Mouse (Mus musculus) ZHBTc4 (cell line): ENCODE data around the gene Trhde.
A peak's percentile ranks its signal among the peaks of the same experiment; 100 is the strongest.

Experiments
- DNase-seq: peaks from one replicate; pipeline ENCODE4 v3.0.0-alpha.2; 2011; ENCODE audit warnings: low read depth, low spot score

The Trhde gene

DNA sequence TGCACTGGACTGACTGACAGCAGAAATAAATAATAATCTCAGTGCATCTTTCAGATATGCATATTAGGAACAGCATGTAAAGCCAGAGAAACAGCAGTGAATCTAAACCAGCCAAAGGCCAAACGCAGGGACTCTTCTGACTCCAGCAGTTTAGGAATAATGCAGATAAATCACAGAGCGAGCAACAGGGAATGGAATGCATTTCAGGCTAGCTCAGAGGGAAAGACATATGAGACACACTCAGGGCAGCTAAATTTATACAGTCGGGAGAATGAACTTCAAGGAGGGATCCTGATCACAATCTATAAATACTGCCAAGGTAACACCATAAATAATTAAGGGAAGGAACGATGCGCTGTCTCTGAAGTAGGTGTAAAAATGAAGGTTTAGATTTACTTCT, 66.4 kb downstream of the Trhde start:
- DNase-seq: no peak

DNA sequence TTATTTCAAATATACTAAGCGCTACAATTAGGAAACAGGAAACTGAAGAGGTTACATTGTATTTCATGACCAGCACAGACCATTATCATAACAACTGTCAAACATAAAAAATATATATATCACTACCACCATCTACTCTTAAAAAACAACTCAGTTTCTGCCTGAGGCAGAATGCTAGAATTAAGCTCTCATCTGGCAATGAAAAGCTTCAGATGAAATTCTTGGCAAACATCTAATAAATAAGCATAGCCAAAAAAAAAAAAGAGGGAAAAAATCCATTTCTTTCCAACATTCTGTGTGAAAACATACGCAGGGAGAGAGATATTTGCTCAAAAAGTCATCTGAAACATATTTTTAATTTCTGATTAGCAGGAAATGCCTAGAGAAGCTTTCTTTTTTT, 67.0 kb downstream of the Trhde start:
- DNase-seq: no peak

DNA sequence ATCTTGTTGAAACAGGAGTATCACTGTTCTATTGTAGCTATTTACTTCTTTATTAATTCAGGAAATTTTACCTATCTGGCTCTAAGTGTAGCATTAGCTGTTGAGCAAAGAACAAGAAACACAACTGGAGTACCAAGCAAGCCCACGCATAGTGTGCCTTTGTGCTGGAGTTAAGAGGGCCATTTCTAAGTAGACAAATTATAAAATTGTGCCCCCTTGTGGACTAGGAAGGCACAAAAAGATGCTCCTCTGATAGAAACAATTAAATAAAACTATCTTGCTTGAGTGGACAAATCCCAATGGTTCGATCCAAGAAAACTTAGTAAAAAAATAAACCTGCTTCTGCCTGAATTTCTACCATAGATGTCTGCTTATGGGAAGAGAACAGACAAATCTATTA, 76.5 kb downstream of the Trhde start:
- peak; percentile 38 for DNase-seq

DNA sequence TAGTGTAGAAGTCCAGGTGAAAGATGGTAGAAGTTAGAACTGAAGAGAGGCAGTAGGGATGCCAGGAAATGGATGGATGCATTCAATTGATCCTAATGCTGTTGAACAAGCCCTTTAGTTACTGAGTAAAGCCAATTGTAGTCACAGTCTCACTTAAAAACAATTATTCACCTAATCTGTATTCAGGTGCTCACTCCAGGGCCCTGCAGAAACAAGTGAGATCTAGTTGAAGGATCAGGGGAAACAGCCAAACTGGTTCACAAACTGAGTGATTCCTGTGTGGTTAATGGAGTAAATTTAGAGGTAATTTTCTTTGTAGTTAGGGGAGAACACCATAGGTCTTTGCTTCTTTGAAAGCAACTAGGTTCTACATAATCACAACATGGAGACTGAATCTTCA, 100.3 kb downstream of the Trhde start:
- DNase-seq: no peak

DNA sequence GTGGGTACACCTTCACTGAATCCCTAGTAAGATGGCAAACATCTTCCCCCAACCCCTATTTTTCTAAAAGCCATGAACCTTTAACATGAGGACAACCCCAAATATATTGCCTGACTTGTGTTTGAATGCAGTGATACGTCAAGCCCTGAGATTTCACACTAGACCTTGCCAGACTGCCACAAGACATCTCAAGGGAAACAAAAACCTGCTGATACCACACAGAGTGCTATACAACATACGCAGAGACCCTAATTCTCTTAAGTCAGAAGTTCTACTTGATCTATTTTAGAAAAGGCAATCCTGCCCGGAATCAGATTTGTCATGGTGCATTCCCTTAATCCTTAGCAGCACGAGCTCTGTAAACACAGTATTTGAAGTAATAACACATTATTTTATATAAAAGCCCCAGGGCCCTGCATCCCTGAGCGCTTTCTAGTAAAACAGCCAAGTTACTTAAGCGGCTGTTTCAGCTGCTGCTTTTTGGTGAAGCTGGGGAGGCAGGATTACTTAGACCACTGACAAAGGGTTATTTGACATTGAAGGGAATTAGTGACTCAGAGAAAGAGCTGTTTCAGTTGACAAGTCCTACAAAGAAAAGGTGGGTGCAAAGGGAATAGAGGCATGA, 130.2 kb downstream of the Trhde start:
- DNase-seq: no peak

DNA sequence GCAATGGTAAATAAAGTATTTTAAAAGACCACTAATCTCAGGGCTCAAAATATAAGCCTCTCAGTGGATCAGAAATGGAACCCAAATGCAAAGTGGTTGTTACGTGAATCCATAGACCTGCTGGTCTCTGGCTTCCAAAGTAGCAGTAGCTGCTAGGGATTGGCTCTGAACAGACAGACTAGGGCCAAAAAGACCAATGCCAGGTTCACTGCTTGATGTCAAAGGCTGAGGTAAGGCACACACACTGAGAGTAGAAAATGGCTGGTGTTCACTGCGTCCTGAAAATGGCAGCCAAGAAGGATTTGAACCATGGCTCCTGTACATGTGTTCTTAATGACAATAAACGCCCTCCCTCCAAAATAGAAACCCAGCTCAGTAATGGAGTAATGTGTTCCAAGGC, 209.1 kb downstream of the Trhde start:
- DNase-seq: no peak

DNA sequence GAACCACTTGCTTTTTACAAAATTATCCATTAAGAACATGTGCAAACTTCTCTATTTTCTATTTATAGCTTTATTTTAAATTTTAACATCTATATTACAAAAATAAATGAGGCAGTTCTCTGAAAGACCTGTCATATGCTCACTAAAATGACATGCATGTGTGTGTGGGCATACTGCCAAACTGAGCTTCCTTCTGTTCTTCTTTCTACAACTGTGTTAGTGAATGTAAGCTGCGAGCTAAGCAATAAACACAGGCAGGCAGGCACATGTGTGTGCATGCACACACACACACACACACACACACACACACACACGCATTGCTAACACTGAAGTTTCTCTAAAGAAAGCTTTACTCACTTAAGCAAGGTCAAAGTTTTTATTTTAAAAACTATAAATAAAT, 223.2 kb downstream of the Trhde start:
- DNase-seq: no peak

DNA sequence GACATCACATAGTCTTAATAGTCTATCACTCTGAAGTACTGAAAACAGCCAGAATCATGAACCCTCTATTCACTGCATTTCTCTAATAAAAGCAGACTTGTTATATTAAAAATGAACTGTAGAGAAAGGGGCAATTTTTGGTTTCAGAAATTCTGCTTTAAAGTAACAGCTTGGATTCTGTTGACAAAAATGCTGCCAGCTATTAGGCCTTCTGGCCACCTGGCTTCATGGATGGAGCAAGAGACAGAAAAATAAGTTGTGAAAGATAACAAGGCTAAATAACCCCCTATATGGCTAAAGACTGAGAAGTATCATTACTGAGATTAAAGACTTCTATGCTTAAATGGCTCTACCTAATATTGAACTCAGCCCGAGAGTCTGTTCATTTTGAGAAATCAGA, 234.2 kb downstream of the Trhde start:
- no peak for DNase-seq

DNA sequence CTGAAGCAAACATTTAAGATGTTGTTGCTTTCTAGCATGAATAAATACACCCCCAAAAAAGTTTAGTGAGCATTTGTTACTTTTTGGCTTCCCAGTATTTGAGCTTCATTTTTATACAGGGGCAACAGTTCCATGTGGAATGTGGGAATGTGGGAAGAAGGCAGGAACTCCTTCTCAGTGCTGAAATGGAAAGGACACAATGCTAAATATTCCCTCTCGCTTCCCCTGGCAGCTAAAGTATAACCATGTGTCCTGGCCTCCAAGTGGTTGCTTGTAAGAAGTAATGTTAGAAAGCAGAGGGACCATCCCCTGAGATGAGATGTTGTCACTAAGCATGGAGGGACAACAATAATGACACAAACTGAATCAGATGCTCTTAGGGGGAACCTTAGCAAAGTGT, 292.9 kb downstream of the Trhde start:
- no peak for DNase-seq

DNA sequence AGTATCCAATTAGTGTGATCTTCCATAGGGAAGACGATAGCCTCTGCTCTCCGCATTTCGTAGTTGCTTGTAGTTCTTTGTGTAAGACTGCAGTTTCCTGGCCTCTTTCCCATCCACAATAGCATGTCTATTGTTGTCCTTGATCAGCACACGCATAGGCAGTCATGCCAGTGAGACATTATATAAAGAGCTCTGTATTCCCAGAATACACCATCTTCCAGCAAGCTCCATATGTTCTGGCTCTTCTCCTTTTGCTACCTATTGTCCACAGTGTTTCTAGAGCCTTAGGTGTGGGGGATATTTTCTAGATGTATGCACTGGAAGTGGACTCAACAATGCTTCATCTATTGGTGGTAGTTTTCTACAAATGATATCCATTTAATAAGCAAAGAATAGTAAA, 313.3 kb downstream of the Trhde start:
- no peak for DNase-seq

DNA sequence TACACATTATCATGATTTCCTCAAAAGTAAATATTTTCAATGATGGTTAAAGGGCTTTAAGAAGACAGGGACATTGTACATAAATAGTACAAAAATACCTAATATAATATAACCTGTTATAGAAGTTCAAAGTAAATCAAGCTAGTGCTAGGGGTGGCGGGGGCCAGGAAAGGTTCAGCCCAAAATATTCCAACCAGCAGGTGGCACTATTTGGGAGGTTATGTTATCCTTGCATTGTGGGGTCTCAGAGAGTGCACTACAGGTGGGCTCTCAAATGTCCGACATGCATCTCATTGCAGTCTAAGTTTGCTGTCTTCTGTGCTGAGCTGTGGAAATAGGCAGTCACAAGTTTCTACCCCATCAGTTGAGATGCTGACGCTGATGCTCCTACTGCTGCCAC, 346.5 kb downstream of the Trhde start:
- no peak for DNase-seq

DNA sequence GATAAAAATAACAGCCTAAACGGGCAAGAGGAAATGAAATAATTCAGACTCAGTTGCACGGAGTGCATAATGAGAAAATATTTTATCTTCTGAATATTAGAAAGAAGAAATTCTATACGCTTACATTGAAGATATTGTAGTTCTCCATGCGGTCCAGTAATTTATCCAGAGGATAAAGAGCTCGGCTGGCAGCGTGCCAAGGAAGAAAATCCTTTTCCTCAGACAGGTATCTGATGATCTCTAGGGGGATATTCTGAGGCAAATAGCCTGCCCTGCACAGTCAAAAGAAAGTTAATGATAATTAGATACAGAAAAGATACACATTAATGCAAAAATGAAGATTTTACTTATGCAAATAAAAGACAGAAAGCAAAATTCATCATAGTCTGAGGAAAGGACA, 354.0 kb downstream of the Trhde start:
- DNase-seq: no peak

DNA sequence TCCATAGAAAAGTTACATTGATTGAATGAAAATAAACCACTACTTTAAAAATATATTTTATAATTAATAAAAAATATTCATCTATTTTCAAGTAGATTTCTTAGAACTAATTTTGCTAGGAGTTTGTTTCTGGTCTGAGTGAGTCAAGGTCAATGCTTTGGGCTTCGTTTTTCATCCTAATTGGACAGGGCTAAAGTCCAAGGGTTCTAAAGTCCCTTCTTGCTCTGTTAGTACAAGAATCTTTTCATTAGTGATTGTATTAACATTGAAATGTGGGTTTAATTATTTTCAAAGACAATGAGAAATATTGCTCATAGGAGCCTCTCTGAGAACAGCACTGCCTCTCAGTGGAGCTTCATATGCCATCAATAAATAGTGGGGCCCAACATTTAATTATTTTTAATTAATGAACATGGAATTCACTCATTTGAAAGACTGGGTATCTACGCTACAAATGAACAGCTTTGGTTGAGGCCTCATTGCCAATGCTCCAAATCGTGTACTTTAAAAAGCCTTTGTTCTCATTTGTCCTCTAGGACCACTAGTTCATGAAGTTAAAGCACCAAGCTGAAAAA, 383.1 kb downstream of the Trhde start:
- no peak for DNase-seq

DNA sequence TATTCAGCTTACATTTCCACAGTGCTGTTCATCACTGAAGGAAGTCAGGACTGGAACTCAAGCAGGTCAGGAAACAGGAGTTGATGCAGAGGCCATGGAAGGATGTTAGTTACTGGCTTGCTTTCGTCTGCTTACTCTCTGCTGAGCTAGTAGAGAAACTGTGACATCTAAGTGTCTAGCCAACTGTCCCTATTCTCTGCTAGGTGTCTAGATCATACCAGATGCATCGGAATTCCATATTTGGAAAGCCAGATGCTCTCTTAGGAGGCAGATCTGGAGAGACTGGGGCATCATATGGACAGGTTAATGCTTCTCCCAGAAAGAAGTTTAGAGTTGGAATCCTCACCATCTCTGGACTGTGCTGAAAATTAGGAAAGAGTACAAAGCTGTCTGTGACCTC, 386.4 kb downstream of the Trhde start:
- DNase-seq: no peak

DNA sequence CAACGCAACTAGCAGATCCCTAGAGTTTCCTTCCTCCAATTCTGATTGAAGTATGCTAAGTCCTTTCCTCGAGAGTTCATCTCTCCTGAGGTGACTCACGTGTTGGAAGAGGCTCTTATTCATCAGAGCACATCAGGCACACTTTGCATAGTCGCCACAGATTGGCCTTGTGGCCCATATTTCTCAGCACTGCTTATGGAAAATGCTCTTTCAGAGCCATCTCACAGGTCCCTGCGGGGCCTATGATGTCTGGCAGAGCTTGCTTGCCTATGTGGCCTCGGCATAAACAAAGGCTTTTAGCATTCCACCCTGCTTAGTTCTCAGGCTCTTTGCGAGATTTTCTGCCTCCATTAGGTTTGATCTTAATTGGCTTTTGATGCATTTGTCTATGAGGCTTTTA, 396.8 kb downstream of the Trhde start:
- DNase-seq: no peak

DNA sequence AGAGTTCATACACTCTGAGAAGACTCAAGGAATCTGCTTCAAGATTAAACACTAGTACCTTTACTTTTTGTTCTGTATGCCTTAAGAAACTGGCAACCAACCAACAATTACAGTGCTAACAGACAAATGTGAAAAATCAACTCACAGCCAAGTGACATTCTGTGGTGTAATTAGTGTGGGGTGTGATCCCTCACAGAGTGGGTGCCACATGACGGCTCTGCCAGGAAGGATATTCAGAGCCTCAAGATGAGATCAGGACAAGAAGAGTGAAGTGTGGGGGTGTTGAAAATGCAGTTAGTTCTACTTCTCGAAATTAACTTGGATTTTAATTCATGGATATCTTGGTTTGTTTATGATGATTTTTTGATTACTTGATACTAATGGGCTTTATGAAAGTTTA, 398.3 kb downstream of the Trhde start:
- DNase-seq: no peak

DNA sequence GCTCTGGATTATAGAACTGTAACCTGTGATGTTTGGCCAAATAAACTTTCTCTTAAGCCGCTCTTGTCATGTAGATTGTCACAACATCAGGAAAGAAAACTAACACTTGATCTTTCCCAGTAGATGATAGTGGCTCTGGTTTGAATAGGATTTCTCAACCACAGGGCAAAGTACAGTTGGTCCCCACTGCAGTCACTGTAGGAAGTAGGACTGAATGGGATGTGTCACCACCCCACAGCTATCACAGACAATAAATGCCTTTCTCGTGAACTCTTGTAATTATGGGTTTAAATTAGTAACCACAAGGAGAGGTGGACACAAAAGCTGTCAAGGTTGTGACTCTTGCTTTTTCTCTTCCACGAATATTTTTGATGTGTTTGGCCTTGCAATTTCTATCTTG, 431.3 kb downstream of the Trhde start:
- DNase-seq: no peak

DNA sequence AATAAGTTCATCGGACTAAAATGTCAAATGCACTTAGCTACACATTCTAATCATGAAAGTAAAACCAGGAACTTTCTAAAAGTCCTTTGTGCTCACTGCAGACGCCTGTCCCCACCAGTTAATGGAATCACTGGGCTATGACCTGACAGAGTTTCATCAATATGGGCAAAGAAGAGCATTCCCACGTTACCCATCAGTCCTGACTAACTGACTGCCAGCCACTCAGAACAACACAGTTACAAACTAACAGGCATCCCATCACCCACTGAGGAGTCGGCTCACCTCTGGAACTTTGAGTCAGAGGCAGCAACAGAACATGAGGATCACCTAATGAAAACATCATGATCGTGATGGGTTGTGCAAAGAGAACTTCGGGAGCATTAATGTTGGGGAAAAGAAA, 438.7 kb downstream of the Trhde start:
- no peak for DNase-seq

DNA sequence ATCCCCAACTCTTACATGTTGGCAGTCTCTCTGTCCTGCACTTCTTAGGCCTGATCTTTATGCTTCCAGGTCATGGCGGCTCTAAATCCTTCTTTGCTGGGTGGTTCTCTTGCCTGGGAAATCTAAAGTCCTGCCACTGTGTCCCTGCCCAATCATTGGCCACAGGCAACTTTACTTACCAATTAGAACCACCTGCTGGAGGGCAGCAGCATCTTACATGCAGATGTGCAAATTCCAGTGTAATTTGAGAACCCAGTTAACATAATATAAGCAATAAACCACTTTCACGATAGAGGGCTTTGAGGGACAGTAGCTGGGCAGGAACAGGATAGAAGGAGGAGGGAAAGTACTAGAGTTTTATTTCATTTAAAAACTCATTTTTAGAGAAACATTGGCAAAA, 439.5 kb downstream of the Trhde start:
- no peak for DNase-seq
